ENCODE assay signal across 9 mouse cellular contexts in the genomic region with DNA sequence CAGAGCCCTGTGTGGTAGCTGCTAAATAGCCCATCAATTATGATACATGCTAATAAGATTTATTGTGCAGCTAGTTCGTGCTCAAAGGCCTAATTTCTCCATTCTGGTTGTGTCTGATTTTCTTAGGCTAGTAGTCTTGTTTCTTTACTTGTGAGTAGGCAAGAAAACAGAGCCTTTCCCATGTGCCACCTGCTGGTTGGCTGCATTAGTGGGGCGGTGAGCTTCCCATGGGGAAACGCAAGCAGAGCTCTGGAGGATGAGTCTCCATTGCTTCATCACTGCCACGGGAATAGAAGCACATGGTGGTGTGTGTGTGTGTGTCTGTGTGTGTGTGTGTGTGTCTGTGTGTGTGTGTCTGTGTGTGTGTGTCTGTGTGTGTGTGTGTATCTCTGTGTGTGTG.
A peak's percentile ranks its signal among the peaks of the same experiment; 100 is the strongest.
DNase-seq lines count a peak whose midpoint lies in the region; ATAC-seq lines count a peak whose summit lies in the region.
"Had no signal": no experiment of that assay in that cellular context is flagged by ENCODE, and none has a peak within 500 bp of the region (broad histone marks: within the 10 kb centered on the region; RNA-seq: fewer than 3 reads in every experiment).

No protein-coding gene starts in this region.

- H3K4me3 ChIP-seq in kidney, embryonic 15.5 days (replicated peaks): no peak overlapping the region
- no peak overlapping the region for H3K4me3 ChIP-seq in embryonic facial prominence, embryonic 10.5 days

- intact Hi-C loops in gastrocnemius, postnatal 36 days (cut with DNase I): no loop called here

- no peaks in the 10 kb centered on the region for H3K27me3 ChIP-seq in kidney, embryonic 15.5 days
- H3K27me3 ChIP-seq in embryonic facial prominence, embryonic 10.5 days (replicated peaks; ENCODE audit: low read depth, poor library complexity, severe bottlenecking): no peaks in the 10 kb centered on the region

- no peak overlapping the region for H3K9ac ChIP-seq in kidney, embryonic 15.5 days

- no peak overlapping the region for H3K27ac ChIP-seq in kidney, embryonic 15.5 days
- no peak overlapping the region for H3K27ac ChIP-seq in embryonic facial prominence, embryonic 10.5 days (replicated peaks)

- ATAC-seq in kidney, embryonic 15.5 days (replicated peaks; ENCODE audit: low FRiP score): no peak

- H3K4me2 ChIP-seq in kidney, embryonic 15.5 days: no peak overlapping the region

- DNase-seq in kidney, adult 11 months: peak; percentile 11
- DNase-seq in R1 (ENCODE audit: low read depth, low spot score): peak; percentile 25
- peak; percentile 15 for DNase-seq in embryonic facial prominence, embryonic 10.5 days (ENCODE audit: low spot score)
- DNase-seq in kidney, postnatal 10 days: peak; percentile 62
- DNase-seq in mesoderm, embryonic 11.5 days (ENCODE audit: low read depth, low spot score): peak; percentile 46
- no peak for DNase-seq in gastrocnemius, postnatal 36 days
- DNase-seq in spleen, postnatal 14 days (ENCODE audit: low spot score in 2 of 2): no peak

- H3K36me3 ChIP-seq in kidney, embryonic 15.5 days: no peaks in the 10 kb centered on the region
- H3K36me3 ChIP-seq in embryonic facial prominence, embryonic 10.5 days (replicated peaks): no peaks in the 10 kb centered on the region
- H3K36me3 ChIP-seq: G1E had no signal

- 60% methylated on average over 4 of the region's 4 CpGs for WGBS in kidney, embryonic 15.5 days
- 63% methylated on average over 4 of the region's 4 CpGs for WGBS in embryonic facial prominence, embryonic 10.5 days

- H3K4me1 ChIP-seq in kidney, embryonic 15.5 days: no peaks in the 10 kb centered on the region
- no peaks in the 10 kb centered on the region for H3K4me1 ChIP-seq in embryonic facial prominence, embryonic 10.5 days

- H3K9me3 ChIP-seq in kidney, embryonic 15.5 days (replicated peaks): no peaks in the 10 kb centered on the region
- no peaks in the 10 kb centered on the region for H3K9me3 ChIP-seq in embryonic facial prominence, embryonic 10.5 days

Comparison
In these comparisons a context has a peak if more than half of its experiments do, and no peak if none do; other contexts are left out.
1. DNase-seq: peak in kidney, adult 11 months (single experiment), R1 (single experiment), embryonic facial prominence, embryonic 10.5 days (single experiment), kidney, postnatal 10 days (single experiment) and mesoderm, embryonic 11.5 days (single experiment); none in gastrocnemius, postnatal 36 days (0 of 2) and spleen, postnatal 14 days (0 of 2).